Mouse (Mus musculus): ENCODE data around the gene Eif3g. TPM values are rescaled to one million over a fixed set of nuclear protein-coding genes. Genes with fewer than 3 reads are reported as not detected.

The Eif3g gene
- 91.0 and 92.9 TPM in 2 replicates for total RNA-seq (2017)

DNA sequence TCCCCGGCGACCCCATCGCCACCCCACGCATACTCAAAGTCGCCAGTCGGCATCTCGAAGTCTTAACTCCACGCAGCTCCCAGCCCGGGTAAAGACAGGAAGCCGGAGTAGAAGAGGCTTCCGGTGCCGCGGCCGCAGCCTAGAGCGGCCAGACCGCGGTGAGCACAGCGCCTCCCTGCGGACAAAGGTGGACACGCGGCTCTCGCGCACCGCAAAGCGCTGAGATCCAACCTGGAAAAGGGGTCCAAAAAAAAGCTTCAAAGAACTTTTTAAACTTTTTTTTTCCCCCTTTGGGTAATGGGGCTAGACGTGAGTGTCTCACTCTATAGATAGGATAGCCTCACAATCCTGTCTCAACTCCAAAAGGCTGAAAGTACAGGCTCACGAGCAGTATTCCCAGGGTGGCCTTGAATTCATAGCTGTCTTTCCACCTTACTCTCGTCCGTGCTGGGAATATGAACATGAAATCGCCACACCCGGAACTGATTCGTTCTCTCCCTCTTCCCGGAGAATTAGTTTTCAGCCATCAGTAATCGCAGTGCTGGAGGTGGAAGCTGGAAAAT, at the start of gene Eif3g:
Eif3g (minus strand) TSS at position 113 of the 563 bp plus-strand sequence.
- peak; percentile 84 for ATAC-seq (ENCODE audit: extremely low read depth, insufficient number of reproducible peaks, low FRiP score, poor library complexity, severe bottlenecking)

DNA sequence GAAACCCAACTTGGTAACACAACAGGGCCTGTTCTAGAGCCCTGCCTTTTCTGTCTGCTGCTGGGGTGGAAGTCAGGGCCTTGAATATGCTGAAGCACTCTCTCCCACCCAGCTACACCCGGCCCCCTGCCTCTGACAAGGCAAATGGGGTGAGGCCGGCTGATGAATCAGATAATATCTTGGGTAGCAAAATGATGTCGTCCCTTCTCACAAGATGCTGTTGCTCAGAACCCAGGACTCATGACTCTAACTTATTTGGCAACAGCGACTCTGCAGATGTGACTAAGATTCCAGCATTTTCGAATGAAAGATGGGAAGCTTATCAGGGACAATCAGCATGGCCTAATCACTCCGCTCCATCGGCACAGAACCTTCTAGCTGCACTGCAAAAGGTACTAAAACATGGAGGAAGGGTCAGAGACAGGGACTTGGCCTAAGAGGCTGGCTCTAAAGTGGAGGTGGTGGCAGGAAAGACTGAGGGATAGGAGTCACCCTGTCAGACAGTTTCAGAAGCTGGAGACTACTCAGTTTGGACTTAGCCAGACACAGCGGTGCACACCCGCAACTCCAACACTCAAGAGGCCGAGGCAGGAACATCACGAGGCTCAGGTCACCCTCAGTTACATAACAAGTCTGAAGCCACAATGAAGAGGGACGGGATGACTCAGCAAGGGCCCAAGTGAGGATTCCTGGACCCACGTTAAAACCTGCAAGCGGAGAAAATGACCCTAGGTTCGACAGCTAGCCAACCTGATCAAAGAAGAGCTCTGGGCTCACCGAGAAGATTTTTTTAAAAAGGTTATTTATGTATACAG, 47.9 kb upstream of the Eif3g start:
- ATAC-seq (ENCODE audit: extremely low read depth, insufficient number of reproducible peaks, low FRiP score, poor library complexity, severe bottlenecking), result no peak

DNA sequence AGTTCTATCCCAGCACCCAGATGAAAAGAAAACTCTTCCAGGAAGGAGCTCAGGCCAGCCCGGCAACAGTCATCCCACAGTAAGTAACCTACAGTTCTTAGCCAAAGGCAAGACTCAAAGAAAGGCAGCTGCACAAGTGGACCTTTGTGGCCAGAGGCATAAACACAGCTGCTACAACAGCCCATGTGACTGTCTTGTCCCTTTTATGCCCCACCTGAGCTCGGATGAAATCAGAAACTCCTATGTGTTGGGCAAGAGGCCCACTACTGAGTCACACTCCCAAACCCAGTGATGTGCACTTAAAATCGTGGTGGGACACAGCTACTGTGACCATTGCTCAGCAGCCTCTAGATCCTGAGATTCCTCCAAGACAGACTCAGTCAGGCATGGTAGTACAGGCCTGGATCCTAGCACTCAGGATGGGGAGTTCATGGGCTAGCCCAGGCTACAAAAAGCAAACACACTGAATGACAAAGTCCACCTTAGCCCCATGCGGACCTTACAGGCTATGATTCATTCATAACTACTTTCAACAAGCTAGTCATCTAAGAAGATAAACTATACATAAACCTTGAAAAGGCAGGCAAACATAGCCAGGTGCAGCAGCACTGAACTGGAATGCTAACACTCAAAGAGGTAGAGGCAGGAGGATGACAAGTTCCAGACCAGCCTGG, 46.4 kb upstream of the Eif3g start:
- ATAC-seq (ENCODE audit: extremely low read depth, insufficient number of reproducible peaks, low FRiP score, poor library complexity, severe bottlenecking), result no peak

DNA sequence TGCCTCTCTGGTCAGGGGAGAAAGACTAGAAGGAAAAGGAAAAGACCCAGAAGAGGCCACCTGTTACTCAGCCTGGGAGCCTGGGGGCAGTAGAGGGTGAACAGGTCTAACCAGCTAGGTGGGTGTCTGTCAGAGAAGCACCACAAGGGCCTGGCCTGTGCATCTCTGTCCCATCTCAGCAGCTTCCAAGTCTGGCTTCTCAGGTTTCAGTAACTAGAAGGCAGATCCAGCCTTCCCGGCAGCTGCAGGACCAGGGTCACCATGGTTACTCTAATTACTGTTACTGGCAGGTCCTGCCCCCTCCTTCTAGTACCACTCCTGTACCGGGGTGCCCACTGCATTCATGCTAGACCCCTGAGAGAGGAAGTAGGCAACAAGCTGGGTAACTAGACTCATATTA, 45.5 kb upstream of the Eif3g start:
- ATAC-seq (ENCODE audit: extremely low read depth, insufficient number of reproducible peaks, low FRiP score, poor library complexity, severe bottlenecking), result no peak

DNA sequence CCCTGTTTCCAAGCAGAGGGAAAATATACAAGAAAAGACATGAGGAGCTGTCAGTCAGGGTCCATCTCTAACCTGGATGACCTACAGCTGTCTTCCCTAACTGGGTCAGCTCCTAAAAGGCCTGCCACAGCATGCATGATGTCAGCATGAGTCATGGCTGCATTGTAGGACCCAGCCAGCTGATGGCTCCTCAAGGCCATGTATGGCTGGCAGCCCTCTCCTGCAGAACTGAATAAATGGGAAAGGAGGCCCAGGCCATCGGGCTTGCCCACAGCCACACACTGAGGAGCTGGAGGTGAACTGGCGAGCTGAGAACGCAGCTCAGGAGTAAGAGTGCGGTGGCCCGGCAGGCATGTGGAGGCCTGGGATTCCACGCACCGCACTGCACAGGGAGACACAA, 45.0 kb upstream of the Eif3g start:
- no peak for ATAC-seq (ENCODE audit: extremely low read depth, insufficient number of reproducible peaks, low FRiP score, poor library complexity, severe bottlenecking)

DNA sequence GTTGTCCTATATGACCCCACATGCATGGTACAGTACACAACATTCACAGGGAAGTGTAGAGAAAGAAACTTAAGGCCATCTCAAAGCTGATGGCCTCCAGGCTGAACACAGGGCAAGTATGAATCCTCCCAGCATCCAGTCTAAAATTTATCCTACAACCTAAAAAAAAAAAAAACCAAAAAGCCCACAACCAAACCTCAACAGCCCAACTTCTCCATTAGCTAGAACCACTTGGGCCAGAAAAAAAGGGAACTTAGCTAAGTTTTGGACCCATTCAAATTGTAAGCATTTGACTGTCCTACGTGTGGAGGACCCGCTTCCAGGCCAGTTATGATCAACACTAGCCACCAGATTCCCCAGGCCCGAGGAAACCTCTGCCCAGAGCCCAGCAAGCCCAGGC, 24.8 kb upstream of the Eif3g start:
- ATAC-seq (ENCODE audit: extremely low read depth, insufficient number of reproducible peaks, low FRiP score, poor library complexity, severe bottlenecking), result no peak

DNA sequence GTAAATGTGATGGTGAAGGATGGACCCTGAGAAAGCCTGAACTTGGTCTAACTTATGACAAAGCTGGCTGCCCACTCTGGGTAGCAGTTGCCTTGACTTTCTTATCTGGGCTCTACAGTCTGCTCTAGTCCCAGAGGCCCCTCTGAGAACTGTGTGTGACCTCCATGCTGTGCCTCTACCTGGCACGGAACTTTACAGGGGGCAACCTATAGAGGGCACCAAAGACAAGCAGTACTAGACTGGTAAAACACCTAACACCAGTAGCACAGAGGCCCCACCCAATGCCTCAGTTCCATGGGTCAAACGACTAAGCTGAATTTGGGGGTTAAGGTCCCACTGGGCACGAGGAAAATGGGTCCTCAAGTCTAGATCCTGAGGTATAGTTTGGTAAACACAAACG, 17.7 kb upstream of the Eif3g start:
- ATAC-seq (ENCODE audit: extremely low read depth, insufficient number of reproducible peaks, low FRiP score, poor library complexity, severe bottlenecking), result peak; percentile 35

DNA sequence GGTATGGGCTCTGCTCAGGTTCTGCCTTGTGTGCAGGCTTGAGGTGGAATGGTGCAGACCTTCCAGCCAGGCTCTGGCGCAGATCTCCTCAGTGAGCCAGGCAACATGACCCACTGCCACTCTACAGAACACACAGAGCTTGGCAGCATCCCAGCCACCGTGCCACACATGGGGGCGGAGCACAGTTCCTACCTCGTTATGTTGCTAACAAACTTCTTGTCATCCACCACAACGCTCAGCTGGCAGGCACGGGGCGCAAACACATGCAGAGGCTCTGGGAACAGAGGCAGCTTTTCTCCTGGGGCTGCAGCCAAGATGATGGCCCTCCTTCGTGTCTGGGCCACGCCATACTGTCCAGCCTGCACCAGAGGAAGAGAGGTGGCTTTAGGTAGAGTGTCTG, 11.5 kb upstream of the Eif3g start:
- no peak for ATAC-seq (ENCODE audit: extremely low read depth, insufficient number of reproducible peaks, low FRiP score, poor library complexity, severe bottlenecking)

DNA sequence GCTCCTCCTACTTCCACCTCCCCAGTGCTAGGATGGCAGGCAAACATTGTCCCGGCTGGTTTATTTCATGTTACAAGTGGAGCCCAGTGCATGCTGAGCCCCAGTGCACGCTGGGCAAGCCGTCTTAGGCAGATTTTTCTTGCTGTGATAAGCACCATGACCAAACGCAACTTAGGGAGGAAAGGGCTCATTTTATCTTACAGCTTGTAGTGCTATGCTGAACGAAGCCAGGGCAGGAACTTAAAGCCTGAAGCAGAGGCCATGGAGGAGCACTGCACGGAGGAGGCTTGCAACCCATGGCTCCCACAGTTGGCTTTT, 3.7 kb upstream of the Eif3g start:
- ATAC-seq (ENCODE audit: extremely low read depth, insufficient number of reproducible peaks, low FRiP score, poor library complexity, severe bottlenecking), result no peak

DNA sequence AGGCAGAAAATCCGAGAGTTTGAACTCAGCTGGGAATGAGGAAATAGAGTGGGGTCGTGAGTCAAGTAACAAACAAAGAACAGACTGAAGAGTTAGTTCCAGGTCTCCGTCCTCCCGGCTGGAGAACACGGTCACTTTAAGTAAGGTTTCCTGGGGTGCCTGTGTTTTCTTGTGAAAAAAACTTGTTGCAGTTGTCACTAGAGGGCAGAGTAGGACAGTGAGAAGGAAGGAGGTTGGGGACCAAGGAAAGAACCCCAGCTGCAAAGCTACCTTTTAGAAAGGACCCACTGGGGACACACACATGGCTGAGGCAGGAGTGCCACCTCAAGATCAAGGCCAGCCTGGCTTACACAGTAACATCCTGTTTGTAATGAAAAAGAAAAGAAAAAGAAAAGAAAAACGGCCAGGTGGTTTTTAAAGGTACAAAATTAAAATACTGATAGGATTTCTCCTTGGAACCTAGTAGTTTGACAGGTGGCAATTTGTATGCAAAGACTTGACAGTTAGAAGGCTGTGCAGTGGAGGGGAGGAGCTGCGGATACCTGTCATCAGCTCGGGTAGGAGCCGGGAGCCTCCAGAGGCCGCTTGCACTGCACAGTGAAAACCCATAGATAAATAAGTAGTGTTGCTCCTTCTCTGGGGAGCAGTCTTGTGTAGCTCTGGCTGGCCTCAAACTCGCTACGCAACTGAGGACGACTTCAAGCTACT, 3.2 kb upstream of the Eif3g start:
- ATAC-seq (ENCODE audit: extremely low read depth, insufficient number of reproducible peaks, low FRiP score, poor library complexity, severe bottlenecking), result peak; percentile 30; the same call in 1 of the 2 replicates

DNA sequence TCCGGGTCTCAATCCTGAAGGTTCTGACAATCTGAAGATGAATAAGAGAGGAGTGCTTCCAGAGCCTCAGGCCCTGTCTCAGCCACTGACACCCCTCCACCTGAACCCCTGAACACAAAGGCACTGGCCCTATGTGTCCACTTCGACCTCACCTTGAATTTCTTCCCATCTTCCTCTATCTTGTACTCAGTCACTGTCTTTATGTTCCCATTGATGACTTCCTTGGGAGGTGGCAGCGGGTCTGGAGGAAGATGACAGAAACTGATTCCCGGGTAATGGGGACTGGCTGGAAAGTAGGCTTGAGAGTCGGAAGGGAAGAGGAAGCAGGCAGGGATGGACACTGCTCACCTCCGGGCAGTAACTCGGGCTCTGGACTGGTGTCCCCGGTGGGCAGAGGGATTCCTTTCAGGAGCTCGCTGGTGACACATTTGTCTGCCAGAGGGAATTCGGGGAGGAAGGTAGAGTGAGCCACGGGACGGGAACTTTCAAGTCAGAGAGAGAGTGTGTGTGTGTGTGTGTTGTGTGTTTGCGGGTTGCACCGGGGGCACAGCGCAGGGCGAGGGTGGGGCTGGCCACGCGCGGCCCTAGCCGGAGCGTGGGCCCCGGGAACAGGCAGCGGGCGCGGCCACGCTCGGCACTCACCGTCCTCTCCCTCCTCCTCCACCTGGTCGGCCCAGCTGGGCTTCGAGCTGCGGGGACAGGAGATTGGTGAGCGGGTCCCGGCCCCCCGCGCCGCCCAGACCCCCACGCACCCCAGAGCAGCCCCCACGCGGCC, 500 bp downstream of the Eif3g start:
- no peak for ATAC-seq (ENCODE audit: extremely low read depth, insufficient number of reproducible peaks, low FRiP score, poor library complexity, severe bottlenecking)

DNA sequence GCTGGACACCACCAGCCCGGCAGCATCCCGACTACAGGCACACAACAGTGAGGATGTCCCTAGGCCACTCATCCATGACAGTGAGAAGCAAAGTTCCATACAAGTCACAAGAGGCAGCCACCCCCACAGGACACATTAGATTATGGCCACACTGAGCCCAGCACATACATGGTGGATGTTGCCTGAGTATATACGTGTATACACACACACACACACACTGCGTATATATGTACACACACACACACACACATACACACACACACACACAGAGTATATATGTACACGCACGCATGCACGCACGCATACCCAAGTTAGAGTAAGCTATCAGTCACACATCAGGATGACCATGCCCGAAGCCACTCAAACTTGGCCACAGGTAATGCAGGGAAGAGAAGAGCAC, 3.0 kb downstream of the Eif3g start:
- ATAC-seq (ENCODE audit: extremely low read depth, insufficient number of reproducible peaks, low FRiP score, poor library complexity, severe bottlenecking), result no peak

DNA sequence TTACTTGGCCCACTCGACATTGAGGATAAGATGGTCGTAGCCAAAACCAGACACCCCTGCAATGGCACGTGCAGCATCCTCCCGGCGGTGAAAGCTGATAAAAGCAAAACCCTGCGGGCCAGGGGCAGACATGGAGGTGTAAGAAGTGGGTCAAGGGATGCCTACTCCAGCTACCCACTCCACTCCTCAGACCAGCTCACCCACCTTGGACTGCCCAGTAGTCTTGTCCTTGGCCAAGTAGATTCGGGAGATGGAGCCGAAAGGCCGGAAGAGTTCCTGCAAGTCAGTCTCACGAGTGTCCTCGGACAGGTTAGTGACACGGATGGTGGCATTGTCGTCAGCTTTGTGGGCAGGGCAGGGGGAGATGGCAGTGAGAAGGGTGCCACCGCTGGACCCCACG, 3.8 kb downstream of the Eif3g start:
- no peak for ATAC-seq (ENCODE audit: extremely low read depth, insufficient number of reproducible peaks, low FRiP score, poor library complexity, severe bottlenecking)

DNA sequence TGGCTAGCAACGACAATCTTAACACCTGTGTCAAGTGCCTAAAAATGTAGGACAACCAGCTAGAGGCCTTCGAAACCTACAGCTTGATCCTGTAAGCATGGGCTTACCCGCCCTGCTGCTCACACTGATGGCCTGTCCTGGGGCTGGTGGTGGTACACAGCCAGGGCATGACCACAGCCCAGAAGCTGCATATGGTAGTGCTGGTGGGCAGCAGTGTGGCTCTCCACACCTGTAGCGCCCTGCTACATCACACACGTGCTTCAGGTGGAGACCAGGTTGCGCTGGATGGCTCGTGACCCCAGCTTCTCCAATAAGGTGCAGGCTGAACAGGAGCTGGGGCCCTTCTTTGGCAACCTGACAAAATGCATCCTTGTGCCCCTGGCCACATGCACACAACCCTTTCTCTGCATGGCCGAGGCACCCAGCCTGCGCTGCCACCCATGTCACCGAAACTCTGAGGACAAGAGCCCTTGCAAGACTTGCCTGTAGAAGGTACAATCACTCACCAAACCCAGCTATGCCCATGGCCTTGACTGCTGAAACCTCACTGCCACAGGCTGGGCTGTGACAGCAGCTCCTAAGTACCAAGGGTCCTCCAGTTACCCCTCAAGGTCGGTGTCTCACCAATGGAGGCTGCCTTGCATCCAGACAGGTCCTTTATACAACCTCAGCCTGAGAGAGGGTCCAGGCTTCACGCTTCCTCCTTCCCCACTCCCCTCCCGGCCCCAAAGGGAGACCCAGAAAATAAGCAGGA, 4.7 kb downstream of the Eif3g start:
- no peak for ATAC-seq (ENCODE audit: extremely low read depth, insufficient number of reproducible peaks, low FRiP score, poor library complexity, severe bottlenecking)

DNA sequence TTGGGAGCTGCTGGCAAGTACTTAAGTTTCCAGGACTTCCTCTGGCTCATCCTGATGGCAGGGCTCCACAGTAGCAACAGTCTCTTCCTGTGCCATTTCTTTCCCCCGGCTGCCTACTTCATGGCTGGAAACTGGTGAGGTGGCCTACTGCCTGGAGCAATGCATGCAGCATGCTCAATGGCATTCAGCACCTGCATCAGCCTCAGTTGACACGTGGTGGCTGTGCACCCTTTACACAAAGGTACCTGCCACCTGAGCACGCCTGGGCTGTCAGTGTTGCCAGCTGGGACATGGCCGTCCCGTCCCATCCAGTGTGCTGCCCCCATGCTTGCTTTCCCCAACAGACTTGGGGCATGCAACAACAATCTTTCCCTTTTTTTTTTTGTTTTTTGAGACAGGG, 5.4 kb downstream of the Eif3g start:
- ATAC-seq (ENCODE audit: extremely low read depth, insufficient number of reproducible peaks, low FRiP score, poor library complexity, severe bottlenecking), result no peak

DNA sequence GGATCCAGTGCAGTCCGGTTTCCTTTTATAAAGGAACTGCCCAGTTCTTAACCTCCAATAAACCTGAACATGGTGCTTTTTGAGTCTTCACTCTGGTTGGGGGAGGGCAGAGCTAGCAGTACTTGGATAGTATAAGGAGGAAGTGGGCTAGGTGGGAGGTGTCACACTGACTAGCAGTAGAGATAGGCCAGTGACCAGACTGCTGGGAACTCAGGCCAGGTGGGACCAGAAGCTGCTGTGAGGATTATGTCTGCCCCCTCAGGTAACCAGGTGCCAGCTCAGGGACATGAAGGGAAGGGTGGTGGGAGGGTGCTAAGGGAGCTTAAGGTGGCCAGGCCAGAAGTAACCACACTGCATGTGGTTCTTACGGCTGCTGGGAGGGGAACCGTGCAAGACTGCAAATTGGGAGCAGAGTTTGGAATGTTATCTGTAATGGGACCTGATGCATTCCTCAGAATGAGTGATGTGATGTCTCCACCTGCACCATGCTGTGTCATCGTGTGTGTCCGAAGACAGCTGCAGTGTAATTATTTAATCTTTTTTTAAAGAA, 6.2 kb downstream of the Eif3g start:
- no peak for ATAC-seq (ENCODE audit: extremely low read depth, insufficient number of reproducible peaks, low FRiP score, poor library complexity, severe bottlenecking)

DNA sequence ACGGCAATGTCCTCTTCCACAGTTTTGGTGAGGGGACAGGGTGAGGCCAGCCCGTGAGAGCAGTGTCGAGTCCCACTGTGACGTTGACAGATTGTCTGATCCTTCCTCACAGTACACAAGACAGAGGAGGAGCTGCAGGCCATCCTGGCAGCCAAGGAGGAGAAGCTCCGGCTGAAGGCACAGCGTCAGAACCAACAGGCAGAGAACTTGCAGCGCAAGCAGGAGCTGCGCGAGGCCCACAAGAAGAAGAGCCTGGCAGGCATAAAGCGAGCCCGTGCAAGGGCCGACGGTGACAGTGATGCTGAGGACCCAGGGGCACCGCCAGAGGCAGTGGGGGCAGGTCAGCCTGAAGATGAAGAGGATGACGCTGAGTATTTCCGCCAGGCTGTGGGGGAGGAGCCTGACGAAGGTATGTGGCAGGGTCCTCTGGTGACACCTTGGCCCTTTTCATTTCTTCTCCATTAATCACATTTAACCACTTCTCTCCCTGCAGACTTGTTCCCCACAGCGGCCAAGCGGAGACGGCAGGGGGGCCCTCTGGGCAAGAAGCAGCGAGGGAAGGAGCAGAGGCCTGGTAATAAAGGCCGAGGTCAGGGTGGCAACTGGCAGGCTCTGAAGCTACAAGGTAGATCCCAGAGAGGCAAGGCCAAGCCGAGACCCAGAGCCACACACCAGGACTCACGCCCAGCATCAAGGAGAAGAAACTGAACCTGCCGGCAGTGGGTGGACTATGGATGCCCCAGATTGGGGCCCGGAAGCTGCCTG, 6.9 kb downstream of the Eif3g start:
- no peak for ATAC-seq (ENCODE audit: extremely low read depth, insufficient number of reproducible peaks, low FRiP score, poor library complexity, severe bottlenecking)

All from neutrophil, adult 5-6 weeks (primary cell).